Mouse (Mus musculus): ENCODE measurements around the gene Tmcc2. TPM values are rescaled to one million over a fixed set of nuclear protein-coding genes. Genes with fewer than 3 reads are reported as not detected.
A peak's percentile ranks its signal among the peaks of the same experiment; 100 is the strongest.

Tmcc2 gene
- polyA plus RNA-seq, 1 experiment from 2014 or later = 11.4 TPM

- no peaks in the 10 kb centered on the region for H3K9me3 ChIP-seq
- H3K9ac ChIP-seq = no peak overlapping the region
- H3K4me2 ChIP-seq (replicated peaks) = no peak overlapping the region
- no peak for ATAC-seq
- 0 out of 2 replicates have a peak, but pooled peaks cover 2% of the 10 kb centered on the region for H3K36me3 ChIP-seq
- H3K27me3 ChIP-seq (replicated peaks) = no peaks in the 10 kb centered on the region
- no peak overlapping the region for H3K27ac ChIP-seq
- H3K4me3 ChIP-seq (replicated peaks) = no peak overlapping the region
- 89% methylated on average over 17 of the region's 17 CpGs for WGBS
- H3K4me1 ChIP-seq (replicated peaks) = peaks cover 23% of the 10 kb centered on the region
These were observed 59.8 kb downstream of the Tmcc2 start for GRCm38 (mm10) chr1:132331283-132331682.

DNA sequence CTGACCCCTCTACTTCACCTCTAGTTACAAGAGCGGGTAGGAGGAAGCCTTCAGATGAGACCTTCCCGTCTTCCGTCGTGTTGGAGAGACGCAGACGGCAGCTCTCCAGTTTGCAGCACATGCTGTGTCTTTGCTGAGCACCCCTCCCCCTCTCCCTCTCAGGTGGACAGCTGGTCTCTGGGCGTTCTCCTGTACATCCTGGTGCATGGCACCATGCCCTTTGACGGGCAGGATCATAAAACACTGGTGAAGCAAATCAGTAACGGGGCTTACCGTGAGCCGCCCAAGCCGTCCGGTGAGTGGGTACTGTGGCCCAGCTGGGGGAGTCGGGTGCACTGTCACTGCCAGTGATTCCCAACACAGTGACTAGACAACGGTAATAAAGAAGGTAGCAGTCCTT, 60.7 kb downstream of the Tmcc2 start:
- Histone ChIP-seq H3K4me2 (replicated peaks) (no peak overlapping the region), H3K9me3 (no peaks in the 10 kb centered on the region), H3K4me1 (replicated peaks) (peaks cover 23% of the 10 kb centered on the region), H3K4me3 (replicated peaks) (no peak overlapping the region), H3K27me3 (replicated peaks) (no peaks in the 10 kb centered on the region), H3K9ac (no peak overlapping the region), H3K36me3 (0 out of 2 replicates have a peak, but pooled peaks cover 2% of the 10 kb centered on the region), H3K27ac (no peak overlapping the region)
- no peak for ATAC-seq
- WGBS = 81% methylated on average over 15 of the region's 15 CpGs

DNA sequence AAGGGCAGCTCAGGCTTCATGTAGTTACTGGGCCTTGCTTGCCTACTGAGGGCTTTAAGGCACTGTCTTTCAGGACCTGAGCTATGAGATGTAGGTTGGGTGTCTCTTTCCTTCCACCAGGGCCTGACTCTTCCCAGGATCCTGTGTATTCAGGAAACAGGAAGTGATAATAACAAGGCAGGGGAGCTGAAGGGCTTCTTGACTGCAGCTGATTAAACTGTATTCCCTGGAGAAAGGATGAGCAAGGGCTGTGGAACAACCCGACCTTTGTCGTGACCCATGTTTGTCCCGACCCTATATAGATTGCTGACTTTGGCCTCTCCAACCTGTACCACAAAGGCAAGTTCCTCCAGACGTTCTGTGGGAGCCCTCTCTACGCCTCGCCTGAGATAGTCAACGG, 61.4 kb downstream of the Tmcc2 start:
- 80% methylated on average over 7 of the region's 7 CpGs for WGBS
- H3K4me2 ChIP-seq (replicated peaks) = no peak overlapping the region
- no peak overlapping the region for H3K27ac ChIP-seq
- peaks cover 19% of the 10 kb centered on the region for H3K4me1 ChIP-seq (replicated peaks)
- H3K4me3 ChIP-seq (replicated peaks) = no peak overlapping the region
- H3K27me3 ChIP-seq (replicated peaks) = no peaks in the 10 kb centered on the region
- H3K9me3 ChIP-seq = no peaks in the 10 kb centered on the region
- H3K36me3 ChIP-seq = 0 out of 2 replicates have a peak, but pooled peaks cover 2% of the 10 kb centered on the region
- ATAC-seq = no peak
- H3K9ac ChIP-seq = no peak overlapping the region

DNA sequence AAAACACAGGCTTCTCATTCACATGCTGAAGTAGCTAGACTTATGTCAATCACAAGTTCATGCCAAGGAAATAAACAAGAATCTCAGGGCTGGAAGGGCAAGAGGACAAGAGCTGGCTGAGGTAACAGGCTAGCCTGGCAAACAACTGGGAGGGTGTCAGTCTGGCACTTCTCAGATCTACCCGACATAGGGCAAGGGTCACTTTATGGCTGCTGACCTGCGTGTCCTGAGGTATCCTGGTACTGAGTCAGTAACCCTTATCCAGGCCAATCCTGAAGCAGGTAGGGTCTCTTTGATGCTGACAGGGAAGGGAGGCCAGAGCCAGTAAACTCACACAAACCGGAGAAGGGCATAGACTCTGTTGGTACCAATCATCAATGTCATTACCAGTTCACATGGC, 62.5 kb downstream of the Tmcc2 start:
- Histone ChIP-seq H3K4me1 (replicated peaks) (peaks cover 12% of the 10 kb centered on the region), H3K27me3 (replicated peaks) (no peaks in the 10 kb centered on the region), H3K27ac (no peak overlapping the region), H3K9ac (no peak overlapping the region), H3K36me3 (0 out of 2 replicates have a peak, but pooled peaks cover 2% of the 10 kb centered on the region), H3K4me2 (replicated peaks) (no peak overlapping the region), H3K4me3 (replicated peaks) (no peak overlapping the region), H3K9me3 (no peaks in the 10 kb centered on the region)
- ATAC-seq = peak; percentile 38; the same call in 1 of the 2 replicates
- 36% methylated on average over 3 of the region's 3 CpGs for WGBS

DNA sequence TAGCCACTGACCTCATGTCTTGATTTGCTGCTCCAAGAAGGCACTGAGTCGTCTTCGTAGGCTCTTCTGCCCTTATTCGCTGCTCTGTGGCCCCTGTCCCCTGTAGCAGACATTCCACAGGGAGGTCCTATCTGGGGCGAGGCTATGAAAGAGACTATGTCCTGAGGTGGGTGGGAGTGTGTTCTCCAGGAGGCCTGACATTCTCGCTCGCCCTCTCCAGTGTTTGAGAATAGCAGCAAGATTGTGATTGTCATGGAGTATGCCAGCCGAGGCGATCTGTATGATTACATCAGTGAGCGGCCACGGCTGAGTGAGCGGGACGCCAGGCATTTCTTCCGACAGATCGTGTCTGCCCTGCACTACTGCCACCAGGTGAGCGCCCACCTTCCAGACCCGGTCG, 63.6 kb downstream of the Tmcc2 start:
- 81% methylated on average over 17 of the region's 17 CpGs for WGBS
- Histone ChIP-seq H3K9me3 (no peaks in the 10 kb centered on the region), H3K4me3 (replicated peaks) (no peak overlapping the region), H3K27ac (no peak overlapping the region), H3K4me2 (replicated peaks) (no peak overlapping the region), H3K9ac (no peak overlapping the region), H3K27me3 (replicated peaks) (no peaks in the 10 kb centered on the region), H3K36me3 (0 out of 2 replicates have a peak, but pooled peaks cover 2% of the 10 kb centered on the region), H3K4me1 (replicated peaks) (peaks cover 13% of the 10 kb centered on the region)
- ATAC-seq = no peak

DNA sequence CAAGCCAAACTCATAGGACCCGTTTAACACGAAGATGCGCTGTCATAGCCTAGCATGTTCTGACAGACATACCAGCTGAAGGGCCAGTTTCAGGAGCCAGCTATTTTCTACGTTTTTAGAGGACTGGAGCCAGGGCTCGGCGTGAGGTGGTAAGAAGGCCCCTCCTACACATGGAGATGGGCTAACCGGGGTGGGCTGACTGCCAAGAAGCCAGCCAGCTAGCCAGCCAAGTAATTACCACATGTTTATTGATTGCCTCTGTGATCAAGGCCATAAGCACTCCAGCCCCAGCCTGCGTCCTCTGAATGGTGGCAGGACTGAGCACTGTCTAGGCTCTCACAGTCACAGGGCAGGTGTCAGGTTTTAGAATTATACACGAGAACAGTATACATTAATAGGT, 64.3 kb downstream of the Tmcc2 start:
- no peak overlapping the region for H3K27ac ChIP-seq
- 52% methylated on average over 9 of the region's 9 CpGs for WGBS
- no peak overlapping the region for H3K9ac ChIP-seq
- 0 out of 2 replicates have a peak, but pooled peaks cover 2% of the 10 kb centered on the region for H3K36me3 ChIP-seq
- H3K4me2 ChIP-seq (replicated peaks) = no peak overlapping the region
- peak; percentile 62 for ATAC-seq
- no peaks in the 10 kb centered on the region for H3K9me3 ChIP-seq
- H3K4me3 ChIP-seq (replicated peaks) = no peak overlapping the region
- no peaks in the 10 kb centered on the region for H3K27me3 ChIP-seq (replicated peaks)
- peaks cover 18% of the 10 kb centered on the region for H3K4me1 ChIP-seq (replicated peaks)

DNA sequence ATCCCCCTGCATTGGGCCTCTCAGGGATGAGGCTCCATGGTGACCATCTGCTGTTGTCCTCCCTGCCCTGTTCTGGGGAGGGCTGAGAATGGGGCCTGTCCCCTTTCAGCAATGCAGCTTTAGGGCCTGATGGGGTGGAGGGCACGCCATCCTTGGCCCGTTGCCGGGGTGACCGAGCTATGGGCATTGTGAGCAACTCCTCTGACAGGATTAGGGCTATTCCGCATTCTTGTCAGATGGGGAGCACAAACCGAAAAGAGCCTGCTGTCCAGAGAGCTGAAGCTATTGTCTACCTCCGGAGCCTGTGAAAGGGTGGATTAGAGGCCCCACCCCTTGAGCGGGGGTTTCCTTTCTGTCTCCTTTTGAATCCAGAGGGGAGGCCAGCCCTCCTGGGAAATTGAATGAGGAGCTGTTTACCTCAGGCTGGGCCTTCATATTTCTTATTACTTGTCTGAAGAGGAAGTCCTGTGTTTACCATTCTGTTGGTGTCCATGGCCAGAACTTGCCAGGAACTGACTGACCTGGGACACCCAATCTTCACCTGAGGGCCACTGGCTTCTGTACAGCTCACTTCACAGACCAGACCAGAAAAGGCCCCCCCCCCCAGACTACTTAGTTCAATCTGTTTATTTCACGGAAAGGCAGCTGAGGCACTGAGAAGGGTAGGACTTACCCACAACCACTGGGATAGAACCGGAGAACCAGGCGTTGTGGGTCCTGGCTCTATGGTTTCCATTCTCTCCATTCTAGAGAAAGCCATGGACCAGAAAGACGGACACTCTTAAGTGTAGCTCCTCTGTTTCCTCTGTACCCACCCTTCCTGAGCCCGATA, 68.2 kb downstream of the Tmcc2 start:
- Histone ChIP-seq H3K27ac (peak overlapping the region; percentile 60), H3K9me3 (no peaks in the 10 kb centered on the region), H3K27me3 (replicated peaks) (no peaks in the 10 kb centered on the region), H3K4me1 (replicated peaks) (peaks cover 36% of the 10 kb centered on the region), H3K36me3 (no peaks in the 10 kb centered on the region), H3K4me2 (replicated peaks) (peak overlapping the region; percentile 23), H3K9ac (no peak overlapping the region), H3K4me3 (replicated peaks) (no peak overlapping the region)
- no peak for ATAC-seq
- 45% methylated on average over 13 of the region's 13 CpGs for WGBS

GRCm38 (mm10) chr1:132321821-132322580, 69.1 kb downstream of the Tmcc2 start:
- peak overlapping the region; percentile 60 for H3K27ac ChIP-seq
- no peaks in the 10 kb centered on the region for H3K36me3 ChIP-seq
- no peak overlapping the region for H3K4me2 ChIP-seq (replicated peaks)
- ATAC-seq = no peak
- no peaks in the 10 kb centered on the region for H3K27me3 ChIP-seq (replicated peaks)
- H3K4me3 ChIP-seq (replicated peaks) = no peak overlapping the region
- 63% methylated on average over 7 of the region's 7 CpGs for WGBS
- H3K9me3 ChIP-seq = no peaks in the 10 kb centered on the region
- H3K9ac ChIP-seq = no peak overlapping the region
- peaks cover 45% of the 10 kb centered on the region for H3K4me1 ChIP-seq (replicated peaks)

GRCm38 (mm10) chr1:132319242-132319641, 71.8 kb downstream of the Tmcc2 start:
- WGBS = 48% methylated on average over 5 of the region's 5 CpGs
- peak; percentile 37 for ATAC-seq

GRCm38 (mm10) chr1:132317894-132318863, 72.9 kb downstream of the Tmcc2 start:
- 43% methylated on average over 8 of the region's 8 CpGs for WGBS
- H3K9ac ChIP-seq = no peak overlapping the region
- H3K4me2 ChIP-seq (replicated peaks) = peak overlapping the region; percentile 99; the same call in 1 of the 2 replicates
- H3K4me1 ChIP-seq (replicated peaks) = peaks cover 46% of the 10 kb centered on the region
- H3K9me3 ChIP-seq = no peaks in the 10 kb centered on the region
- no peak overlapping the region for H3K4me3 ChIP-seq (replicated peaks)
- no peak for ATAC-seq
- peak overlapping the region; percentile 32; the same call in 1 of the 2 replicates for H3K27ac ChIP-seq
- 0 out of 2 replicates have a peak, but pooled peaks cover 3% of the 10 kb centered on the region for H3K27me3 ChIP-seq (replicated peaks)
- no peaks in the 10 kb centered on the region for H3K36me3 ChIP-seq

More at GRCm38 (mm10) chr1:132319242-132319641, 71.8 kb downstream of the Tmcc2 start:
- no peak overlapping the region for H3K4me2 ChIP-seq (replicated peaks)
- H3K9me3 ChIP-seq = no peaks in the 10 kb centered on the region
- H3K27ac ChIP-seq = peak overlapping the region; percentile 22; the same call in 1 of the 2 replicates
- H3K9ac ChIP-seq = no peak overlapping the region
- no peaks in the 10 kb centered on the region for H3K36me3 ChIP-seq
- H3K4me1 ChIP-seq (replicated peaks) = peaks cover 47% of the 10 kb centered on the region
- no peak overlapping the region for H3K4me3 ChIP-seq (replicated peaks)
- H3K27me3 ChIP-seq (replicated peaks) = 0 out of 2 replicates have a peak, but pooled peaks cover 1% of the 10 kb centered on the region

DNA sequence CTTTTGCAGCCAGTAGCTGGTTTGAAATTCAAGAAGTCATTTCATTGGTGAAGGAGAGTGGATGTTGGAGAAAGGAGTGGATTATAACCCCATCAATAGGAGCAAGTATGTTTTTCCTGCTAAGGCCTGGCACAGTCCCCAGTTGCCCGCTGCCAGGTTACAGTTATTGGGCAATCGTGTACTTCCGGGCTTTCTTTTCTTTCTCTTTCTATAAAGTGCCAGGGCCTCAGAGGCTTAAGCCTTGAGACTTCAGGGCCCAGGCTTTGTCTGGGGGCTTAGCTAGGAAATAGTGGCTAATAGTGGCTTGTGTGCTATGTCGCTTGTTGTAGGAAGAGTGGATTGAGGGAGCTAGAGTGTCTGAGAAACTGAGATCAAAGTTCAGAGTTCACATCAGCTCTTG, 73.7 kb downstream of the Tmcc2 start:
- 0 out of 2 replicates have a peak, but pooled peaks cover 3% of the 10 kb centered on the region for H3K27me3 ChIP-seq (replicated peaks)
- H3K27ac ChIP-seq = no peak overlapping the region
- no peak for ATAC-seq
- no peaks in the 10 kb centered on the region for H3K36me3 ChIP-seq
- no peak overlapping the region for H3K9ac ChIP-seq
- no peak overlapping the region for H3K4me3 ChIP-seq (replicated peaks)
- 70% methylated on average over 4 of the region's 4 CpGs for WGBS
- no peaks in the 10 kb centered on the region for H3K9me3 ChIP-seq
- peaks cover 39% of the 10 kb centered on the region for H3K4me1 ChIP-seq (replicated peaks)
- H3K4me2 ChIP-seq (replicated peaks) = peak overlapping the region; percentile 99
